Mouse (Mus musculus): Measurements from ENCODE around the gene Fam49a. TPM values are rescaled to one million over a fixed set of nuclear protein-coding genes. Genes with fewer than 3 reads are reported as not detected.
A peak's percentile ranks its signal among the peaks of the same experiment; 100 is the strongest.

Fam49a gene
- polyA plus RNA-seq, 1 experiment = 1.6 TPM

DNA sequence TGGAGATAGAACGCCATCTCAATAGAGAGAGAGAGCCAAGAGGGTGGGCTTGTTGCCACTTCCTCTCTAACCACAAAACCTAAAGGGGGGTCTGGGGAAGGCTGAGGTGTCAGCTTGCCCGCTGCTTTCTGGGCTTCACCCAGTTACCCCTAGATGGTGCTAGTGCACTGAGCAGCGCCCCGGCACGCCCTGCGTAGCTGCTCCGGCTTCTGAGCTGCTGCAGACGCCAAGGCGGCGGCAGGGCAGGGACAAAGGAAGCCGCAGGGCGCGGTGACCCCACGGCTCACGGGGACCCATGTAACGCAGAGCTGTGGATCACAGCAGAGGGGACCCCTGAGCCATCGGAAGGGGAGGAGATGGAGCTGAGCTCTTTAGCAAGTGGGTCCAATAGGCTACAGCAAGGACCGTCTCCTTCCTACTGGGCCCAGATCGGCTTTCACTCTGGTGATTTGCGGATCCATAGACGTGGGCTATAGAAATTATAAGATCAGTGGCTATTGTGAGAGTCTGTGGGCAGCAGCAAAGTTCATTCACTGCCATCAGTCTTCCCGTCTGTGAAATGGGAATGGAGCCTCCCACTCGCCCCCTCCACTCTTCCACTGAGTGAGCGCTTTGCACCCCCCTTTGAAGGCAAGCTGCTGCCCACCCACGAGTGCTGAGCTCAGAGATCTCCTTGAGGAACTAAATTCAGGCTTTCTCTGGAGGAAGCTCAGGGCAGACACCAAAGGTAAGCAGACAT, 159.1 kb downstream of the Fam49a start:
- peaks cover 79% of the 10 kb centered on the region for H3K36me3 ChIP-seq (replicated peaks; ENCODE audit: low read length)
- peaks cover 69% of the 10 kb centered on the region for H3K4me1 ChIP-seq
- H3K4me3 ChIP-seq (replicated peaks) = peak overlapping the region; percentile 92

DNA sequence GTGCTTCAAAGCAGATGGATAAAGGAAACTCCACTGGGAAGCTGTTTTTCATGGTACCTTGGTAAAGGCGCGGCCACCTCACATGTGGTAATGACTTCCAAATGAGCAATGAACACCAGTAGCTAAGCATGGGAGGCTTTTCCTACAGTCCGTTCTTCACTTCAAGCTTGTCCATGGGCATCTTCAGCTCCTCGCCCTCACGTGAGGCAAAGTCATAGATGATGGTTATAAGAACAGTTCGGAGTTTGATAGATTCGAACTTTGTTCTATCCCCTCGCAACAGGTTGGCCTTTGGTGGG, 159.6 kb downstream of the Fam49a start:
- no peaks in the 10 kb centered on the region for H3K9me3 ChIP-seq
- no peak for TF ChIP-seq GATA1 (IDR thresholded peaks at IDR 0.05; ENCODE audit: borderline replicate concordance, low read length)
- TF ChIP-seq FLI1 (IDR thresholded peaks at IDR 0.05; ENCODE audit: low read length) = no peak
- H3K4me1 ChIP-seq = peaks cover 69% of the 10 kb centered on the region
- no peaks in the 10 kb centered on the region for H3K27me3 ChIP-seq (replicated peaks)
- H3K36me3 ChIP-seq (replicated peaks; ENCODE audit: low read length) = peaks cover 79% of the 10 kb centered on the region
- peak overlapping the region; percentile 92 for H3K4me3 ChIP-seq (replicated peaks)

More for the DNA sequence above, 159.1 kb downstream of the Fam49a start:
- no peaks in the 10 kb centered on the region for H3K27me3 ChIP-seq (replicated peaks)
- no peaks in the 10 kb centered on the region for H3K9me3 ChIP-seq
- TF ChIP-seq GATA1 (IDR thresholded peaks at IDR 0.05; ENCODE audit: borderline replicate concordance, low read length) (no peak), FLI1 (IDR thresholded peaks at IDR 0.05; ENCODE audit: low read length) (no peak)

DNA sequence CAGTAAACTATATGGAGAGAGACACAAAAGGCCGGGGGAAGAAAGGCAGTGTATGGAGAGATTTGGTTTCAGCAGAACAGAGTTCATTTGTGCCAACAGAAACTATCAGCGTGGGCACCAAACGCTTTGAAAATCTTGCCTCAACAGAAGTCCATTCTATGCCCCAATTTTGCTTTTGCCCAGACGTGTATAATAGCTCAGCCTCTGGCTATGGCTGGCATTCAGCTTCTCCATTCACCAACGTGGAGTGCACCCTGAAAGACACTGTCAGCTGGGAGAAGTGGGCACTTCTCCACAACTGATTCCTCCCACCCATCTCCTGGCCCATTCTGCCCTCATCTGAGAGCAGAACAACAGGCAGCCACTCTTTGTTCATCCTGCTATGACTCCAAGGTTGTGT, 163.2 kb downstream of the Fam49a start:
- no peaks in the 10 kb centered on the region for H3K9me3 ChIP-seq
- H3K4me3 ChIP-seq (replicated peaks) = no peak overlapping the region
- TF ChIP-seq FLI1 (IDR thresholded peaks at IDR 0.05; ENCODE audit: low read length) (no peak), GATA1 (IDR thresholded peaks at IDR 0.05; ENCODE audit: borderline replicate concordance, low read length) (no peak)
- peaks cover 61% of the 10 kb centered on the region for H3K36me3 ChIP-seq (replicated peaks; ENCODE audit: low read length)
- H3K4me1 ChIP-seq = peaks cover 87% of the 10 kb centered on the region
- H3K27me3 ChIP-seq (replicated peaks) = no peaks in the 10 kb centered on the region

DNA sequence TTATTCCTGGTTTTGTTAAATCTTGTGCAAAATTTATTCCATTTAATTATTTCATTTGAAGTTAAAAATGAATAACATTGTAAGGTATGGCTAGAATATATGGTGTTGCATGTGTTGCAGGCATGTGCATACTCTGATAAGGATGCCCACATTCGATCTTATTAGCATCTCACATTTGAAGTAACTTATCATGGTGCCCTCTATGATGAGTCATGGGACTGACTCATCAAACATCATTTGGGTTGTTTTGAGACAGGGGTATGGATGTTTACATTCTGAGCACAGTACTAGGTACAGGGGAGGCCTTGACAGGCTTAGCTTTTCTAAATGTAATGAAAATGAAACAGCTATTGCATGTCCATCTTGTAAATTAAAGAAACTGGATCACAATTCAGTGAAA, 165.3 kb downstream of the Fam49a start:
- TF ChIP-seq GATA1 (IDR thresholded peaks at IDR 0.05; ENCODE audit: borderline replicate concordance, low read length) = no peak
- no peak for TF ChIP-seq FLI1 (IDR thresholded peaks at IDR 0.05; ENCODE audit: low read length)
- Histone ChIP-seq H3K4me1 (peaks cover 87% of the 10 kb centered on the region), H3K9me3 (no peaks in the 10 kb centered on the region), H3K36me3 (replicated peaks; ENCODE audit: low read length) (peaks cover 72% of the 10 kb centered on the region), H3K4me3 (replicated peaks) (no peak overlapping the region), H3K27me3 (replicated peaks) (no peaks in the 10 kb centered on the region)

DNA sequence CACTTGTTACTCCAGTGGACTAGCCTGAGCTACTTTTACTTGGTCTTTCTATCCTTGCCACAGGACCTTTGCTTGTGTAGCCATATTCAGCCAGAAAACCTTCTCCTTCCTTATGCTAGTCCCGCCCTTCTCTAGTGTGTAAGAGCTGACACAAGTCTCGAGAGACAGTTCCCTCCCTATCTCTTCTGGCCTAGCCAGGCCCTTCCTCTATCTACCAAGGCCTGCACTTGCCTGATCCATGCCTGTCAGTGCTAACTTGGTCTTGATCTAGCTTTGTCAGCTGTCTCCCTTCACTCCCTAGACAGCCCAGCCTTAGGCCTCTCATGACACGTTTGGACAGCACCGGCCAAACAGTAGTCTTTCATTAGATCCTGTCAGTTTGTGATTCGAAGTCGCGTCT, 166.9 kb downstream of the Fam49a start:
- peaks cover 87% of the 10 kb centered on the region for H3K4me1 ChIP-seq
- H3K9me3 ChIP-seq = no peaks in the 10 kb centered on the region
- peak overlapping the region; percentile 6 for H3K4me3 ChIP-seq (replicated peaks)
- H3K27me3 ChIP-seq (replicated peaks) = no peaks in the 10 kb centered on the region
- TF ChIP-seq GATA1 (IDR thresholded peaks at IDR 0.05; ENCODE audit: borderline replicate concordance, low read length) = no peak
- no peak for TF ChIP-seq FLI1 (IDR thresholded peaks at IDR 0.05; ENCODE audit: low read length)
- H3K36me3 ChIP-seq (replicated peaks; ENCODE audit: low read length) = peaks cover 67% of the 10 kb centered on the region

Data from megakaryocyte, embryonic 14.5 days (primary cell).